Mouse (Mus musculus): ENCODE measurements around the gene Ltbp3.

Gene Ltbp3

GRCm38 (mm10) chr19:5750951-5751350 is 10.2 kb downstream of the Ltbp3 start:
- no peak for DNase-seq (ENCODE audit: low read depth in 1 of 2, low spot score in 2 of 2)

GRCm38 (mm10) chr19:5751742-5752141 is 11.0 kb downstream of the Ltbp3 start:
- DNase-seq (ENCODE audit: low read depth in 1 of 2, low spot score in 2 of 2), result no peak

- no peak for DNase-seq (ENCODE audit: low read depth in 1 of 2, low spot score in 2 of 2)
Measured at GRCm38 (mm10) chr19:5756321-5756985, 15.7 kb downstream of the Ltbp3 start.

- no peak for DNase-seq (ENCODE audit: low read depth in 1 of 2, low spot score in 2 of 2)
Measured at GRCm38 (mm10) chr19:5756991-5757636, 16.4 kb downstream of the Ltbp3 start.

GRCm38 (mm10) chr19:5758878-5759403 is 18.2 kb downstream of the Ltbp3 start:
- no peak for DNase-seq (ENCODE audit: low read depth in 1 of 2, low spot score in 2 of 2)

- no peak for DNase-seq (ENCODE audit: low read depth in 1 of 2, low spot score in 2 of 2)
Measured at GRCm38 (mm10) chr19:5763163-5763562, 22.5 kb downstream of the Ltbp3 start.

GRCm38 (mm10) chr19:5767271-5767670 is 26.6 kb downstream of the Ltbp3 start:
- no peak for DNase-seq (ENCODE audit: low read depth in 1 of 2, low spot score in 2 of 2)

- no peak for DNase-seq (ENCODE audit: low read depth in 1 of 2, low spot score in 2 of 2)
Measured at GRCm38 (mm10) chr19:5770311-5770710, 29.6 kb downstream of the Ltbp3 start.

- DNase-seq (ENCODE audit: low read depth in 1 of 2, low spot score in 2 of 2), result peak; percentile 78 to 91
Measured at GRCm38 (mm10) chr19:5770925-5771860, 30.5 kb downstream of the Ltbp3 start, which contains the start of gene Scyl1. Gene Scyl1, minus strand, starts transcription at chr19:5771419.

GRCm38 (mm10) chr19:5777387-5778032 is 36.8 kb downstream of the Ltbp3 start:
- DNase-seq (ENCODE audit: low read depth in 1 of 2, low spot score in 2 of 2), result no peak

- no peak for DNase-seq (ENCODE audit: low read depth in 1 of 2, low spot score in 2 of 2)
Measured at GRCm38 (mm10) chr19:5778312-5778711, 37.6 kb downstream of the Ltbp3 start.

GRCm38 (mm10) chr19:5780203-5780602 is 39.5 kb downstream of the Ltbp3 start:
- DNase-seq (ENCODE audit: low read depth in 1 of 2, low spot score in 2 of 2), result no peak

GRCm38 (mm10) chr19:5781532-5781931 is 40.8 kb downstream of the Ltbp3 start:
- DNase-seq (ENCODE audit: low read depth in 1 of 2, low spot score in 2 of 2), result no peak

- no peak for DNase-seq (ENCODE audit: low read depth in 1 of 2, low spot score in 2 of 2)
Measured at GRCm38 (mm10) chr19:5782121-5782520, 41.4 kb downstream of the Ltbp3 start.

- no peak for DNase-seq (ENCODE audit: low read depth in 1 of 2, low spot score in 2 of 2)
Measured at GRCm38 (mm10) chr19:5784958-5785577, 44.4 kb downstream of the Ltbp3 start.

GRCm38 (mm10) chr19:5786441-5787114 is 45.9 kb downstream of the Ltbp3 start:
- DNase-seq (ENCODE audit: low read depth in 1 of 2, low spot score in 2 of 2), result peak; percentile 75 to 87

GRCm38 (mm10) chr19:5787128-5787635 is 46.5 kb downstream of the Ltbp3 start:
- DNase-seq (ENCODE audit: low read depth in 1 of 2, low spot score in 2 of 2), result peak; percentile 70 to 82

GRCm38 (mm10) chr19:5787920-5788319 is 47.2 kb downstream of the Ltbp3 start:
- no peak for DNase-seq (ENCODE audit: low read depth in 1 of 2, low spot score in 2 of 2)

GRCm38 (mm10) chr19:5788620-5789019 is 47.9 kb downstream of the Ltbp3 start:
- DNase-seq (ENCODE audit: low read depth in 1 of 2, low spot score in 2 of 2), result no peak

- no peak for DNase-seq (ENCODE audit: low read depth in 1 of 2, low spot score in 2 of 2)
Measured at GRCm38 (mm10) chr19:5789066-5789465, 48.4 kb downstream of the Ltbp3 start.

All from monocyte, adult 2 months (primary cell).